29 mouse cellular contexts compared by ENCODE assay signal in genomic region chr10:78583939-78584338, GRCm38 (mm10). TPM values are rescaled to one million over a fixed set of nuclear protein-coding genes. Genes with fewer than 3 reads are reported as not detected.
A peak's percentile ranks its signal among the peaks of the same experiment; 100 is the strongest.
DNase-seq lines count a peak whose midpoint lies in the region; ATAC-seq and TF ChIP-seq lines count a peak whose summit lies in the region.
"Had no signal": no experiment of that assay in that cellular context is flagged by ENCODE, and none has a peak within 500 bp of the region (broad histone marks: within the 10 kb centered on the region; RNA-seq: fewer than 3 reads in every experiment).

No protein-coding gene starts in this region.

- H3K36me3 ChIP-seq in heart, embryonic 10.5 days: peaks cover 93% of the 10 kb centered on the region
- H3K36me3 ChIP-seq in lung, embryonic 14.5 days (ENCODE audit: insufficient read depth): peaks cover 73% of the 10 kb centered on the region

- ATAC-seq in lung, embryonic 14.5 days (ENCODE audit: insufficient read depth): 0 out of 2 replicates have a peak, but pooled peaks have one; percentile 21
- no peak for ATAC-seq in inflammation-experienced regulatory T-cells, adult 6 months
- ATAC-seq: activated CD4-positive, CD25-positive, alpha-beta regulatory T cell, adult 4 months; CD4-positive, CD25-positive, alpha-beta regulatory T cell, adult 4 months; forebrain, embryonic 14.5 days; forebrain, embryonic 16.5 days; Patski had no signal

- H3K9ac ChIP-seq in lung, embryonic 14.5 days: no peak overlapping the region
- H3K9ac ChIP-seq: embryonic facial prominence, embryonic 12.5 days; forebrain, embryonic 12.5 days had no signal

- no peaks in the 10 kb centered on the region; the same call in 1 of the 2 replicates for H3K4me1 ChIP-seq in heart, embryonic 10.5 days
- no peaks in the 10 kb centered on the region for H3K4me1 ChIP-seq in lung, embryonic 14.5 days (ENCODE audit: insufficient read depth)
- H3K4me1 ChIP-seq in embryonic fibroblast, embryonic 13.5 days (ENCODE audit: control insufficient read depth, insufficient read depth, low read length): no peaks in the 10 kb centered on the region
- H3K4me1 ChIP-seq: embryonic facial prominence, embryonic 10.5 days; embryonic facial prominence, embryonic 12.5 days; forebrain, embryonic 10.5 days; forebrain, embryonic 12.5 days had no signal

- H3K4me3 ChIP-seq in heart, embryonic 10.5 days: no peak overlapping the region
- no peak overlapping the region for H3K4me3 ChIP-seq in lung, embryonic 14.5 days (ENCODE audit: low read depth, low read length)
- no peak overlapping the region for H3K4me3 ChIP-seq in embryonic fibroblast, embryonic 13.5 days (ENCODE audit: insufficient read depth, low read length)
- H3K4me3 ChIP-seq: embryonic facial prominence, embryonic 10.5 days; embryonic facial prominence, embryonic 12.5 days; erythroblast, embryonic 14.5 days; forebrain, embryonic 10.5 days; forebrain, embryonic 12.5 days had no signal

- H3K27ac ChIP-seq in heart, embryonic 10.5 days: no peak overlapping the region
- no peak overlapping the region for H3K27ac ChIP-seq in lung, embryonic 14.5 days (ENCODE audit: low read depth)
- H3K27ac ChIP-seq in embryonic fibroblast, embryonic 13.5 days (ENCODE audit: insufficient read depth, low read length): no peak overlapping the region
- H3K27ac ChIP-seq: embryonic facial prominence, embryonic 10.5 days; embryonic facial prominence, embryonic 12.5 days; forebrain, embryonic 10.5 days; forebrain, embryonic 12.5 days had no signal

- TF ChIP-seq CTCF in lung, embryonic 14.5 days (IDR thresholded peaks at IDR 0.05; ENCODE audit: low read depth): no peak
- TF ChIP-seq CTCF in embryonic fibroblast, embryonic 13.5 days (IDR thresholded peaks at IDR 0.05; ENCODE audit: borderline replicate concordance, insufficient read depth, low read length): no peak

- TF ChIP-seq POLR2A in embryonic fibroblast, embryonic 13.5 days (IDR thresholded peaks at IDR 0.05; ENCODE audit: low read depth, low read length): peak; percentile 25; the same call in 1 of the 2 replicates

- no peaks in the 10 kb centered on the region for H3K27me3 ChIP-seq in heart, embryonic 10.5 days (ENCODE audit: insufficient read depth, poor library complexity, severe bottlenecking)
- no peaks in the 10 kb centered on the region for H3K27me3 ChIP-seq in lung, embryonic 14.5 days (ENCODE audit: insufficient read depth, low read length)
- H3K27me3 ChIP-seq: embryonic facial prominence, embryonic 12.5 days; forebrain, embryonic 12.5 days; Patski had no signal

- H3K4me2 ChIP-seq in lung, embryonic 14.5 days: no peak overlapping the region
- H3K4me2 ChIP-seq: embryonic facial prominence, embryonic 12.5 days; forebrain, embryonic 12.5 days had no signal

- no peaks in the 10 kb centered on the region for H3K9me3 ChIP-seq in heart, embryonic 10.5 days
- H3K9me3 ChIP-seq in lung, embryonic 14.5 days (ENCODE audit: low read depth, low read length): no peaks in the 10 kb centered on the region
- H3K9me3 ChIP-seq: embryonic facial prominence, embryonic 10.5 days; embryonic facial prominence, embryonic 12.5 days; forebrain, embryonic 10.5 days; forebrain, embryonic 12.5 days; G1E had no signal

- DNase-seq in cerebellum, adult 9-10 months: peak; percentile 15
- no peak for DNase-seq in cerebellum, adult 8-10 months
- DNase-seq in heart, embryonic 10.5 days (ENCODE audit: low spot score): peak; percentile 66
- DNase-seq in heart, postnatal 4 days: no peak
- DNase-seq in lung, embryonic 14.5 days: no peak
- DNase-seq in lung, postnatal 36 days: no peak
- DNase-seq: adrenal gland, adult 8-10 months; adrenal gland, postnatal 14 days; adrenal gland, postnatal 36 days; B cell, adult 2 months; cerebellum, adult 2 months; cerebellum, postnatal 10 days; cerebellum, postnatal 25 days had no signal

- 75% methylated on average over 3 of the region's 3 CpGs for WGBS in heart, embryonic 10.5 days
- WGBS in lung, embryonic 14.5 days: 59% methylated on average over 3 of the region's 3 CpGs

RNA-seq across cellular contexts. Expression of gene Syde1, which starts 7.8 kb away (rescaled TPM):
- 12.2 and 13.3 TPM in 2 replicates for polyA plus RNA-seq in heart, embryonic 10.5 days (2016; fragmentation: Nextera tagmentation; extraction: Ambion mirVana)
- 10 to 100 TPM; 21.4 to 22.0 TPM for total RNA-seq in heart, postnatal 4 days (2021)
- polyA plus RNA-seq in lung, embryonic 14.5 days (2014; fragmentation: Nextera tagmentation; extraction: Ambion mirVana): 27.3 and 29.3 TPM in 2 replicates
- polyA plus RNA-seq in embryonic fibroblast, embryonic 13.5 days (2011; ENCODE audit: insufficient read length, low read depth, missing spikeins): 50.5 and 52.8 TPM in 2 replicates
- polyA plus RNA-seq in inflammation-experienced regulatory T-cells, adult 6 months (2017; shearing (Covaris generic)): under 1 TPM in 2 of 3 experiments, not detected in 1; 0.60 to 0.83 TPM
- total RNA-seq: CH12.LX, G1E had no signal
- polyA plus RNA-seq: G1E had no signal

RNA-seq across cellular contexts. Expression of gene Ilvbl, which starts 9.8 kb away (rescaled TPM):
- 41.3 and 43.1 TPM in 2 replicates for polyA plus RNA-seq in heart, embryonic 10.5 days (2016; fragmentation: Nextera tagmentation; extraction: Ambion mirVana)
- 10 to 100 TPM; 64.9 to 74.5 TPM for total RNA-seq in heart, postnatal 4 days (2021)
- polyA plus RNA-seq in lung, embryonic 14.5 days (2014; fragmentation: Nextera tagmentation; extraction: Ambion mirVana): 33.2 and 33.3 TPM in 2 replicates
- 42.7 and 55.5 TPM in 2 replicates for polyA plus RNA-seq in embryonic fibroblast, embryonic 13.5 days (2011; ENCODE audit: insufficient read length, low read depth, missing spikeins)
- 10 to 100 TPM; 52.8 to 69.0 (median 58.9) TPM for polyA plus RNA-seq in inflammation-experienced regulatory T-cells, adult 6 months (2017; shearing (Covaris generic))

RNA-seq across cellular contexts. Expression of gene Olfr1357, which starts 33.9 kb away (rescaled TPM):
- polyA plus RNA-seq in heart, embryonic 10.5 days (2016; fragmentation: Nextera tagmentation; extraction: Ambion mirVana): not detected in 2 replicates
- not detected for total RNA-seq in heart, postnatal 4 days (2021)
- polyA plus RNA-seq in lung, embryonic 14.5 days (2014; fragmentation: Nextera tagmentation; extraction: Ambion mirVana): not detected in 2 replicates
- polyA plus RNA-seq in embryonic fibroblast, embryonic 13.5 days (2011; ENCODE audit: insufficient read length, low read depth, missing spikeins): not detected in 2 replicates
- not detected for polyA plus RNA-seq in inflammation-experienced regulatory T-cells, adult 6 months (2017; shearing (Covaris generic))
- total RNA-seq: adrenal gland, adult 18-20 months; adrenal gland, adult 8-10 months; adrenal gland, postnatal 14 days; adrenal gland, postnatal 36 days; CH12.LX had no signal
- polyA plus RNA-seq: activated CD4-positive, CD25-positive, alpha-beta regulatory T cell, adult 4 months; CD4-positive, CD25-positive, alpha-beta regulatory T cell, adult 4 months; cerebellum, adult 2 months; cortical plate, adult 2 months; embryonic facial prominence, embryonic 10.5 days; embryonic facial prominence, embryonic 12.5 days; erythroblast, embryonic 14.5 days; forebrain, embryonic 10.5 days; forebrain, embryonic 12.5 days; forebrain, embryonic 14.5 days; forebrain, embryonic 16.5 days; G1E; Patski had no signal

Comparison
In these comparisons a context has a peak if more than half of its experiments do, and no peak if none do; other contexts are left out.
1. DNase-seq: peak in cerebellum, adult 9-10 months (single experiment) and heart, embryonic 10.5 days (single experiment); none in cerebellum, adult 8-10 months (single experiment), heart, postnatal 4 days (single experiment), lung, embryonic 14.5 days (single experiment) and lung, postnatal 36 days (single experiment).